Mouse (Mus musculus) heart, embryonic 14.5 days (tissue): ENCODE data around the gene Armc10. TPM values are rescaled to one million over a fixed set of nuclear protein-coding genes. Genes with fewer than 3 reads are reported as not detected.
A peak's percentile ranks its signal among the peaks of the same experiment; 100 is the strongest.
"Not testable (repeated sequence)": the region's sequence is repeated elsewhere in the genome, so short reads cannot be mapped to it uniquely, and the experiment has no call there.

ENCODE experiments used
- ATAC-seq: fragments of 200-750 bp; cut with Nextera tagmentation; 2 replicates; pipeline ENCODE4 v1.8.0; 2017; ENCODE audit warnings: low read depth, moderate TSS enrichment; ENCODE audit not compliant: insufficient number of reproducible peaks, insufficient read depth, low FRiP score
- H3K27ac ChIP-seq, 2 experiments: fragments of 200-500 bp in 1 of 2; fragments of 300-500 bp in 1 of 2; sonication (generic) in 1 of 2; replicated peaks in 1 of 2; 2 replicates each; pipeline ENCODE4 v1.5.1; 2012 to 2014; ENCODE audit warnings: low read depth in 2 of 2, low read length in 2 of 2, control low read depth in 1 of 2, mild to moderate bottlenecking in 1 of 2, mixed read lengths in 1 of 2; ENCODE audit not compliant: control insufficient read depth in 1 of 2, insufficient read depth in 1 of 2
- H3K27me3 ChIP-seq: fragments of 300-500 bp; sonication (generic); 2 replicates; pipeline ENCODE4 v1.6.1; 2014; ENCODE audit warnings: mild to moderate bottlenecking, low read length, control low read depth; ENCODE audit not compliant: control insufficient read depth, insufficient read depth
- H3K36me3 ChIP-seq: fragments of 300-500 bp; sonication (generic); 2 replicates; pipeline ENCODE4 v1.6.1; 2014; ENCODE audit warnings: mild to moderate bottlenecking, control low read depth, low read length, mixed read lengths; ENCODE audit not compliant: control insufficient read depth, insufficient read depth
- H3K4me1 ChIP-seq, 2 experiments: fragments of 200-500 bp in 1 of 2; fragments of 300-500 bp in 1 of 2; sonication (generic) in 1 of 2; 2 replicates each; pipeline ENCODE4 v1.6.1; 2012 to 2014; ENCODE audit warnings: low read length in 2 of 2, control low read depth in 1 of 2, mixed read lengths in 1 of 2; ENCODE audit not compliant: control insufficient read depth in 2 of 2, insufficient read depth in 2 of 2
- H3K4me2 ChIP-seq: fragments of 300-500 bp; sonication (generic); 2 replicates; pipeline ENCODE4 v1.6.1; 2014; ENCODE audit warnings: mild to moderate bottlenecking, low read length
- H3K4me3 ChIP-seq, 2 experiments: fragments of 200-500 bp in 1 of 2; fragments of 300-500 bp in 1 of 2; sonication (generic) in 1 of 2; 2 replicates each; pipeline ENCODE4 v1.5.1; 2012 to 2014; ENCODE audit warnings: low read length in 2 of 2, mild to moderate bottlenecking in 2 of 2, control low read depth in 1 of 2, low read depth in 1 of 2, moderate library complexity in 1 of 2; ENCODE audit not compliant: control insufficient read depth in 1 of 2, insufficient read depth in 1 of 2
- H3K9ac ChIP-seq: fragments of 300-500 bp; sonication (generic); 2 replicates; pipeline ENCODE4 v1.6.1; 2014; ENCODE audit warnings: mild to moderate bottlenecking, low read length
- H3K9me3 ChIP-seq: fragments of 300-500 bp; sonication (generic); 2 replicates; pipeline ENCODE4 v1.6.1; 2016; ENCODE audit warnings: low read length, control low read depth; ENCODE audit not compliant: control insufficient read depth
- WGBS: fragments of 180-500 bp; shearing (Covaris S2); extraction: QIAGEN DNeasy Blood & Tissue Kit; methylation state at CpG from one replicate; pipeline ENCODE4 v1.1.7; 2014; 5-methylcytosine and 5-hydroxymethylcytosine counted together
- polyA plus RNA-seq: library from polyadenylated mRNA; unstranded; fragments of >200 nt; fragmentation: Nextera tagmentation; extraction: Ambion mirVana; gene quantifications from 2 replicates; pipeline ENCODE4 v1.2.1, GENCODE M21; 2014

The Armc10 gene
- polyA plus RNA-seq, 1 experiment from 2014 or later: 28.2 TPM

GRCm38 (mm10) chr5:21694854-21695490 lies 49.4 kb downstream of the Armc10 start:
- no peak for ATAC-seq

DNA sequence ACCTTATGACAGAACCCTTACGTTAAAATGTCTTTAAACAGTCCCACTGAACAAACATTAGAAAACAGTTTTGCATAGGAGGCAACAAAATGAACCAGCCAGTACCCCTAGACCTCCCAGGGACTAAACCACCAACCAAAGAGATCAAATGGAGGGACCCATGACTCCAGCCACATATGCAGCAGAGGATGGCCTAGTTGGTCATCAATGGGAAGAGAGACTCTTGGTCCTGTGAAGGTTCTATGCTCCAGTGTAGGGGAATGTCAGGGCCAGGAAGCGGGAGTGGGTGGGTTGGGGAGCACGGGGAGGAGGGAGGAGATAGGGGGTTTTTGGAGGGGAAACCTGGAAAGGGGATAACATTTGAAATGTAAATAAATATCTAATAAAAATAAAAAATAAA lies 53.9 kb downstream of the Armc10 start:
- not testable (repeated sequence) for H3K9ac ChIP-seq, H3K4me2 ChIP-seq, H3K9me3 ChIP-seq, H3K27me3 ChIP-seq, ATAC-seq, H3K4me3 ChIP-seq, H3K4me1 ChIP-seq, H3K27ac ChIP-seq, H3K36me3 ChIP-seq
- 96% methylated on average over 3 of the region's 3 CpGs for WGBS

More at GRCm38 (mm10) chr5:21694854-21695490, 49.4 kb downstream of the Armc10 start:
- H3K9me3 ChIP-seq: no peaks in the 10 kb centered on the region
- no peak overlapping the region for H3K9ac ChIP-seq
- H3K27me3 ChIP-seq: no peaks in the 10 kb centered on the region
- 81% methylated on average over 3 of the region's 3 CpGs for WGBS
- no peaks in the 10 kb centered on the region for H3K36me3 ChIP-seq
- H3K27ac ChIP-seq: no peak overlapping the region
- no peak overlapping the region for H3K4me2 ChIP-seq
- no peak overlapping the region for H3K4me3 ChIP-seq
- H3K4me1 ChIP-seq: peaks cover 0 to 5% of the 10 kb centered on the region in 2 experiments; a peak in 1 of 4 replicates

- 24% methylated on average over 10 of the region's 10 CpGs for WGBS
- Histone ChIP-seq H3K36me3 (no peaks in the 10 kb centered on the region), H3K9me3 (no peaks in the 10 kb centered on the region), H3K4me3 (peak overlapping the region; percentile 74 to 77; a peak in 3 of 4 replicates), H3K9ac (peak overlapping the region; percentile 84), H3K4me1 (peaks cover 2 to 7% of the 10 kb centered on the region in 2 experiments; a peak in 3 of 4 replicates), H3K27ac (peak overlapping the region in 1 of 2 experiments; percentile 97; a peak in 1 of 4 replicates), H3K4me2 (peak overlapping the region; percentile 90), H3K27me3 (no peaks in the 10 kb centered on the region)
- ATAC-seq: no peak
Observed at GRCm38 (mm10) chr5:21700272-21700821, 54.7 kb downstream of the Armc10 start.

DNA sequence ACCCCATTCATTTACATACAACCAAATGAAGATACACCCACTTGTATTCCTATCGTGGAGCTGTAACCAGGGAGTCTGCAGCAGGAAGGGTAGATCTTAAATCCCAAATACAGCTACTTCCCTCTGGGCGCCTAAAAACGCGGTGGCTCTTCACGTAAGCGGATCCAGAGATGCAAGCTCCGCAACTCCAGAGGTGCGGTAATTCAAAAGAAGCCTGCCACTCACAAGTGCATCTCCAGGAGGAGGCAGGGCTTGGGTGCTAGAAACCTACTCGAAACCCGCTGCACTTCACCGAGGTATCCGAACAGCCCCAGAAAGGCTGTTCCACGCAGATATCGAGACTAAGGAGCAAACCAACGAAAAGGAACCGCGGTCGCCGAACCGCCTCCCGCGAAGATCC lies 55.3 kb downstream of the Armc10 start:
- ATAC-seq: peak; percentile 6; the same call in 1 of the 2 replicates
- peak overlapping the region; percentile 90 for H3K4me2 ChIP-seq
- peaks cover 2 to 7% of the 10 kb centered on the region in 2 experiments; a peak in 3 of 4 replicates for H3K4me1 ChIP-seq
- H3K36me3 ChIP-seq: no peaks in the 10 kb centered on the region
- H3K4me3 ChIP-seq: peak overlapping the region; percentile 74 to 77
- peak overlapping the region; percentile 30 to 97; a peak in 3 of 4 replicates for H3K27ac ChIP-seq
- under 1% methylated on average over 22 of the region's 22 CpGs for WGBS
- no peaks in the 10 kb centered on the region for H3K9me3 ChIP-seq
- H3K27me3 ChIP-seq: no peaks in the 10 kb centered on the region
- peak overlapping the region; percentile 84 for H3K9ac ChIP-seq

GRCm38 (mm10) chr5:21701351-21702008 lies 55.9 kb downstream of the Armc10 start, which contains the start of gene Napepld:
Gene Napepld, minus strand, starts transcription at chr5:21701396.
- Histone ChIP-seq H3K27me3 (no peaks in the 10 kb centered on the region), H3K4me2 (peak within 1 kb of the TSS; percentile 90), H3K4me1 (peaks cover 2 to 7% of the 10 kb centered on the region in 2 experiments; a peak in 3 of 4 replicates), H3K27ac (peak within 1 kb of the TSS; percentile 97 to 98), H3K9ac (peak within 1 kb of the TSS; percentile 84), H3K36me3 (no peaks in the 10 kb centered on the region), H3K4me3 (peak within 1 kb of the TSS; percentile 74 to 77), H3K9me3 (no peaks in the 10 kb centered on the region)
- under 1% methylated on average over 49 of the region's 59 CpGs for WGBS
- ATAC-seq: peak; percentile 100

DNA sequence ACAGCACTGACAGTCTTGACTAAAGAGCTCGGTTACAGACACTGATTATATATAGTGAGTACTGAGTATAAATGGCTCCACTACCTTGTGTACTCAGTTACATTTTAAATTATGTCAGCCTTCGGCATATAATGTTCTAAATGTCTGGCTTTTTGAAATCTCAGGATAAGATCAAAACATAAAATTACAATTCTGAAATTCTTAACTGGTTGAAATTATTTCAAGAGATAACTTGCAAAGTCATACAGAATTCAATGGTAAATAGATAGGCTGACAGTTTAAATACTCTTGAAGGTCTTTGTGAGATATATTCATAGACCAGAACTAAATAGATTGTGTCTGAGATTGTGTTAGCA lies 56.4 kb downstream of the Armc10 start:
- no peaks in the 10 kb centered on the region for H3K27me3 ChIP-seq
- peak overlapping the region; percentile 84 for H3K9ac ChIP-seq
- peak overlapping the region; percentile 90 for H3K4me2 ChIP-seq
- peak overlapping the region; percentile 97 to 98 for H3K27ac ChIP-seq
- peaks cover 2 to 7% of the 10 kb centered on the region in 2 experiments; a peak in 3 of 4 replicates for H3K4me1 ChIP-seq
- no peaks in the 10 kb centered on the region for H3K9me3 ChIP-seq
- no peak for ATAC-seq
- no peaks in the 10 kb centered on the region for H3K36me3 ChIP-seq
- peak overlapping the region; percentile 74 to 77 for H3K4me3 ChIP-seq
- WGBS: 60% methylated on average over 2 of the region's 2 CpGs

DNA sequence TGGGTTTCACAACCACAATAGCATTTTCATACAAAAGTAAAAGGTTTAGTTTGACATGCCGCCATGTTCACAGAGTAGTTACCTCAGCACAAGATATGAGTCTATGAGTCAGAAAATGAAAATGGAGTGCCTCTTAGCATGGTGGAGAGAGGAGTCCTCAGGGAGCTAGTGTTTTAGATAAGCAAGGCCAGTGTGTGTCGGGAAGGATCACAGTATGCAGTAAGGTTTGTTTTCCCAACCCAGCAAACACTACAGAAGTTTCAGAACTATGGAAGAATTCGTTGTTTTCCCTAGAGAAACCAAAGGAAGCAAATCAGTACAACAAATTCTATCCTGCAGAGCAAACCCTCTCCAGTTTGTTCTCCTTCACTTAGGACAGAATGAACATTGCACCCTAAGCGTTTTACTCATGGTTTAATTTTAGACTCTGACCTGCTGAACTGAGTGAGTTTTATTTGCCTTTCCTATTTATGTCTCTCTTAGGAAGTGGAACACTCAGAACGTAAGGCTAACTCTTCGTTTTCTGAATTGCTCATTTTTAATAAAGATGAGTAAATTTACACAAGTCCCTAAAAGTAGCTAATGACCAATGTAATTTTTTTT lies 57.4 kb downstream of the Armc10 start:
- Histone ChIP-seq H3K9ac (no peak overlapping the region), H3K27me3 (no peaks in the 10 kb centered on the region), H3K4me1 (peaks cover 2 to 7% of the 10 kb centered on the region in 2 experiments; a peak in 3 of 4 replicates), H3K4me3 (no peak overlapping the region), H3K36me3 (no peaks in the 10 kb centered on the region), H3K27ac (peak overlapping the region; percentile 78 to 96), H3K9me3 (no peaks in the 10 kb centered on the region), H3K4me2 (peak overlapping the region; percentile 90; the same call in 1 of the 2 replicates)
- no peak for ATAC-seq
- WGBS: 24% methylated on average over 6 of the region's 6 CpGs
